Mouse (Mus musculus): ENCODE results near the gene Prr19.

The Prr19 gene

DNA sequence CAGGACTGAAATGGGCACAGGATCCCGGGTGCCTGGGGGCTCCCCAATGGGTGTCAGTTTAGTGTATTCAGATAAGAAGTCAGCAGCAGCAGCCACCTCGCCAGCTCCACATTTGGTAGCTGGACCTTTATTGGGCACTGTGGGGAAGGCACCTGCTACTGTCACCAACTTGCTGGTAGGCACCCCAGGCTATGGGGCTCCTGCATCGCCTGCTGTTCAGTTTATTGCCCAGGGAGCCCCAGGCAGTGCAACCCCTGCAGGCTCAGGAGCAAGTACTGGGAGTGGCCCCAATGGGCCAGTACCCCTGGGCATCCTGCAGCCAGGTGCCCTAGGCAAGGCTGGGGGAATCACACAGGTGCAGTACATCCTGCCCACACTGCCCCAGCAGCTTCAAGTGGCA lies 12.5 kb upstream of the Prr19 start:
- in situ Hi-C loops (cut with MboI; ENCODE audit: unreplicated experiment in 2 of 2), result loop anchor here in 1 of 2 experiments (25.0 kb wide), 1 partner anchor 726 kb away; no protein-coding TSS in a partner anchor

DNA sequence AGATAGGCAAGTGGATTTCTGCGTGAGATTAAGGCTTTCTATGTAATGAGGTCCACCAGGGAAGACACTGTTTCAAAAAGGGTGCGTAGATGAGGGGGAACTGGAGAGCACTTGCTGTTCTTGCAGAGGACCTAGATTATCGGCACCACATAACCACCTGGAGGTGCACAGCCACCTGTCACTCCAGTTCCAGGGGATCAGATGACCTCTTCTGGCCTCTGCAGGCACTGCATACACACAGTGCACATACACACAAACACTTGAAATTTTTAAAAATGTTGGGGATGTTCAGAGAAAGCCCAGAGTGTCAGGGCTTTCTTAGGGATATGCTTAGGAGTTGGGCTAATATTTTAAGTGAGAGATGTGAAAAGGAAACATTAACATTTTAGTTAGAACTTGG lies 11.3 kb upstream of the Prr19 start:
- in situ Hi-C loops (cut with MboI; ENCODE audit: unreplicated experiment in 2 of 2), result loop anchor here in 1 of 2 experiments (25.0 kb wide), 1 partner anchor 728 kb away; no protein-coding TSS in a partner anchor

DNA sequence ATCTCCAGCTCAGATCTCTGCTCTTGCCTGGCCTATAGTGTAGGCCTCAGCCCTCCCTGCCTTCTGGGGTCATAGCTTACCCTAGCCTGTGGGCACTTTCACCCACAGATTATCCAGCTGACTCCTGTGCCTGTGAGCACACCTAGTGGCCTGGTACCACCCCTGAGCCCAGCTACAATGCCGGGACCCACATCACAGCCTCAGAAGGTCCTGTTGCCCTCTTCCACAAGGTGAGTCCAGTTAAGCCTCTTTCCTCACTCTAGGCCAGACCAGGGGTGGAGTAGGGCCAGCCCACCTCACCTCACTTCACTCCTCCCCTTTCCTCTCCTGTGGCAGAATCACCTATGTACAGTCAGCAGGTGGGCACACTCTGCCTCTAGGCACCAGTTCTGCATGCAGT lies 10.7 kb upstream of the Prr19 start:
- in situ Hi-C loops (cut with MboI; ENCODE audit: unreplicated experiment in 2 of 2), result loop anchor here in 1 of 2 experiments (25.0 kb wide), 1 partner anchor 728 kb away; no protein-coding TSS in a partner anchor

DNA sequence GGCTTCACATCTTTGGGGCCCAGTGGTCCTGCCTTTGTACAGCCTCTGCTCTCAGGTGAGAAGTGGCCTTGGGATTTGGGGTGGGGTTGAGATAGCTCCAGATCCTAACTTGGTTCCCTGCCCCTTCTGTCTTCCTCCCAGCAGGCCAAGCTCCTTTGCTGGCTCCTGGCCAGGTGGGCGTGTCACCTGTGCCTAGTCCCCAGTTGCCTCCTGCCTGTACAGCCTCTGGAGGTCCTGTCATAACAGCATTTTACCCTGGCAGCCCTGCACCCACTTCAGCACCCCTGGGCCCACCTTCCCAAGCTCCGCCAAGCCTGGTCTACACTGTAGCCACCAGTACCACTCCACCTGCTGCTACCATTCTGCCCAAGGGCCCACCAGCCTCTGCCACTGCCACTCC lies 10.3 kb upstream of the Prr19 start:
- in situ Hi-C loops (cut with MboI; ENCODE audit: unreplicated experiment in 2 of 2), result loop anchor here in 1 of 2 experiments (25.0 kb wide), 1 partner anchor 729 kb away; no protein-coding TSS in a partner anchor

DNA sequence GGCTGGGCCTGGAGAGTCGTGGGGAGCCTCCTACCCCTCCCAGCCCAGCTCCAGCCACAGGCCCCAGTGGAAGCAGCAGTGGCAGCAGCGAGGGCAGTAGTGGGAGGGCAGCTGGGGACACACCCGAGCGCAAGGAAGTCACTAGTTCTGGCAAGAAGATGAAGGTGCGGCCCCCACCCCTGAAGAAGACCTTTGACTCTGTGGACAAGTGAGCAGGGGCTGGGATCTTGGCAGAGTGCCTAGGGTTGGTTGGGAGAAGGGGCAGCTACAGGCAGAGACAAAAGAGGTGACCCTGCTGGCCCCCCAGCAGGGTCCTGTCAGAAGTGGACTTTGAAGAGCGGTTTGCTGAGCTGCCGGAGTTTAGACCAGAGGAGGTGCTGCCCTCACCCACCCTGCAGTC lies 9.1 kb upstream of the Prr19 start:
- in situ Hi-C loops (cut with MboI; ENCODE audit: unreplicated experiment in 2 of 2), result loop anchor here in 1 of 2 experiments (25.0 kb wide), 1 partner anchor 730 kb away; no protein-coding TSS in a partner anchor

DNA sequence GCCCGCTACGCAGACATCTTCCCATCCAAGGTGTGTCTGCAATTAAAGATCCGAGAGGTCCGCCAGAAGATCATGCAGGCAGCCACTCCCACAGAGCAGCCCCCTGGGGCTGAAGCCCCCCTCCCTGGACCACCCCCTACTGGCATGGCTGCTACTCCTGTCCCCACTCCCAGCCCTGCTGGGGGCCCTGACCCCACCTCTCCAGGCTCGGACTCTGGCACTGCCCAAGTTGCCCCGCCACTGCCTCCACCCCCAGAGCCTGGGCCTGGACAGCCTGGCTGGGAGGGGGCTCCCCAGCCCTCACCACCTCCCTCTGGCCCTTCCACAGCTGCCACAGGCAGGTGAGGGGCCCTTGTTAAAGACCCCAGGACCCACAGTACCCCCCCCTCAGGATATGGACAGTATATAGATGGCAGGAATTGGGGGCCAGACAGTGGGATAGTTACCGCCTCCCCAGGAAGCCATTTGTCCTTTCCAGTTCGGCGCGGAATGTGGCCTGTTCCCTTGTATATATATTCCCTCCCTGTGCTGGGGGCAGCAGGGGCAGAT lies 7.9 kb upstream of the Prr19 start:
- in situ Hi-C loops (cut with MboI; ENCODE audit: unreplicated experiment in 2 of 2), result loop anchor here in 1 of 2 experiments (25.0 kb wide), 1 partner anchor 731 kb away; no protein-coding TSS in a partner anchor

DNA sequence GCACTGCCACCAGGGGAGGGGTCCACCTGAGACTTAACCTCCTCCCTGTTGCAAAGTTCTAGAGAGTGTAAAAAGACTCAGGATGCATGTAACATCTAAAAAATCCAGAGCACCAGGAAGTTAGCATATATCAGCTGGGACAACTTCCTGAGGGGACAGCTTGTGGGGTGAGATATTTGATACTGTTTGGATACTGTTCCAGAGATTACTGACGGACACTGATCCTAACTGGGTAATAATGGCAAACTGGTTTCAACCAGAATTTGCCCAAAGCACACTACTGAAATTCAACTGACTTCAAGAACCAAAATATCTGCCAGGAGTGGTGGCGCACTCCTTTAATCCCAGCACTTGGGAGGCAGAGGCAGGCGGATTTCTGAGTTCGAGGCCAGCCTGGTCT lies 6.7 kb upstream of the Prr19 start:
- in situ Hi-C loops (cut with MboI; ENCODE audit: unreplicated experiment in 2 of 2), result loop anchor here in 1 of 2 experiments (25.0 kb wide), 1 partner anchor 732 kb away; no protein-coding TSS in a partner anchor

DNA sequence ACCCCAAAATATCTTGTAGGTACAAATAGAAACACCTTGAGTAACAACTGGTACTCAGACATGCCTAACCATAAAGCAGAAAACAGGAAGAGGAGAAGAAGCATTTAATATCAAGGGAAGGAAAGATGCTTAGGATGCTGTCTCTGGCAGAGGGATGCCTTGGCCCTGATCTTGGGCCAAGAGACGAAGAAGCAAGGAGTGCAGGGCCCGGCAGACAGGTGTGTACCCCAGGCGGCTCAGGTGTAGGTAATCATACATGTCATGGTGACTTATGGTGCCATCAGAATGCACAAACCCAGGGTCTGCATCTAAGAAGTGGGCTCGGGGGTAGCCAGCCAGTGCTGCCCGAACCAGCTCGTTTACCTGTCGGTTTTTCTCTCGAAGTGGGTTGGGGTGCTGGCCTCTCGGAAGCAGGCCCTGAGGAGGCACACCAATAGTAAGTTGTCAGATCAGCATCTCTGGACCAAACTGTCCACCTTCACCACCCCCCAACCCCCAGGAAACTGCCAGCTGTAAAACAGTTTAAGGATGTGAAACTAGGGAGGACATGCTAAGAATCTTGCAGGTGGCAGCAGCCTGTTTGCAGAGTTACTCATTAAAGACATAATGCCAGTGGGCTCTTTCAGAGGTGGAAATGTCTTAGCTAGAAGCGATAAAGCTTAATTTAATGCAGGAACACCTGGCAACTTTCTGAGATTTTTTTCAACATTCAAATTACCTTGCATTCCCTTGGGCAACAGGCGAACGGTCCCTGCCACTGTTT lies 6.1 kb upstream of the Prr19 start:
- in situ Hi-C loops (cut with MboI; ENCODE audit: unreplicated experiment in 2 of 2), result loop anchor here in 1 of 2 experiments (25.0 kb wide), 1 partner anchor 733 kb away; no protein-coding TSS in a partner anchor

DNA sequence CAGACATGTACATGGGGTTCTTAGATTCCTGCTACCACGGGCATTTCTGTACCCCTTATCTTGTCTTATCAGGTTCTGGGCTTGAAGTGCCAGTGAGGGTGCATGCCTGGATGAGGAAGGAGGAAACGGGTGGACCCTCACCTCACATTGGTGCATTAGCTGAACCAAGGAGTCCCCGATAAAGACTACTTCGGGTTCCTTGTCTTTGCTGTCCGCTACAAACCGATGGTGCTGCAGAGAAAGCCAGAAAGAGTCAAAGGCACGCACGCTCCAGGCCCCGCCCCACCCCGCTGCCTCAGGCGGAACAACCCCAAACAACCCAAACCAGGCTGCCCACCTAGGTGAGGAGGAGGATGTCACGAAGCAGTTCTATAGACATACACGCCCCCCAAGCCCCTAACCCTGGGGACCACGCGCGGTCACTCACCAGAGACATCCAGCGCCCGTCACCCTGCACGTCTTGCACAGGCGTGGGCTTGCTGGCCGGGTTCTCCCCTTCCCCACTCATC lies 4.2 kb upstream of the Prr19 start:
- in situ Hi-C loops (cut with MboI; ENCODE audit: unreplicated experiment in 2 of 2), result loop anchor here in 1 of 2 experiments (25.0 kb wide), 1 partner anchor 735 kb away; no protein-coding TSS in a partner anchor

DNA sequence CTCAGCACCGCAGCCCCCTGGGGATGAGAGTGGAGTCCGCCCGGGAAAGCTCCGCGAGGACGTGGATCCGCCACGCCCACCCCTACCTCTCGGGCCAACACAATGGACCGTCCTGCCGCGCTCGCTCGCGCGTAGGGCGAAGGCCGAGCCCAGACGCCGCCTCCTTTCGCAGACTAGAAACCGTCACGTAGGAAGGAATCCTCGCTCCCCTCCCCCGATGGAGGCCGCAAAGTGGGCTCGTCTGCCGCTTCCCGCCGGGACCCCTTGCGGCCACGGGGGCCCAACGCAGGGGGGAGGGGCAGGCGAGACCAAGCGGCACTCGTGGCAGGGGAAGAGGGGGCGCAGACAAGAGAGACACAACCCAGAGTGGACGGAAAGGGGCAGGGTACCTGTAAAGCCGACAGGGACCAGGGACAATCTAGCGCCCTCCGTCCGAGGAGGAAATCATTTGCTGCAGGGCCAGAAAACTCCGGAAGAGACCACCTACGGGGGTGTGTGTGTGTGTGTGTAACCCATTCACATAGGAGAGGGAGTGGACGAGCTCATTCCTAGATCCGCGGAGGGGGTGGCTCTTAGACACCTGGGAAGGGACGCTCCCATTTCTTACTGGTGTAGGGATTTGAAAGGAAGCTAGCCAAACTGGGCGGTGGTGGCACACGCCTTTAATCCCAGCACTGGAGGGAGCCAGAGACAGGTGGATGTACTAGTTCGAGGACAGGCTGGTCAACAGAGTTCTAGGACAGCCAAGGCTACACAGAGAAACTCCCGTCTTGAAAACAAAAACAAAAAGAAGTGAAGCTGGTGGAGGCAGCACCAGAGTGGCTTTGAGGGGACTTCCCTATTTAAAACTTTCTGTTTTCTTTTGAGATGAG lies 3.5 kb upstream of the Prr19 start, which contains the start of gene Pafah1b3:
Gene Pafah1b3, minus strand, starts transcription at position 533 of the 872 bp plus-strand sequence.
- in situ Hi-C loops (cut with MboI; ENCODE audit: unreplicated experiment in 2 of 2), result loop anchor here in 1 of 2 experiments (25.0 kb wide), 1 partner anchor 735 kb away; no protein-coding TSS in a partner anchor

DNA sequence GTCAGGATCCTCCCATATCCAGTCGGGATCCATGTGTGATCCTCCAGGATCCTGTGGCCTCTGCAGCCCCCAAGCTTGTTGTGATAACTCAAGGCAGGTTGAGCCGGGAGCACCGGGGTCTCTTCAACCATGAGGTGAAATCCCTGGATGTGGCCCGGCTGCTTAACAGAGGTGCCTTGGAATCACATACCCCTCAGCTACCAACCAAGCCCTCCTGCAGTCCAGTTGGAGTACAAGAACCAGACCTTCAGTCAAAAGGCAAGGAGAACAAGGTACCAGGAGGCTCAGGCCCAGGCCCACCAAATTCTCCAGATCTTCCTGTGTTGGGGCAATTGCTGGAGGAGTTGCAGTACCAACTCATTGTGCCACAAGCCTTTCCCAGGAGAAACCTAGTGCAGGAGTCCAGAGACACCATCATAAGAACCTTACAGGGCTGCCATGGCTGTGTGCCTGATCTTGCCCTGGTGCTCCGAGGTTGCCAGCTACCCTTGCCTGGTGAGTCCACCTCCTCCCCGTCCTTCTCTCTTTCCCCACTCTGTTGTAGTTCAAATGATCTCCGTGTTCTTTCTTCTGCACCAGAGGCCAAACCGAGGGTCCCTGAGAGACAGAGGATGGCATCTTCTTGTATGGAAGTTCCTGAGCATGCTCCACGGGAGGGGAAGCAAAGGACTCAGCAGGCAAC lies 1.9 kb downstream of the Prr19 start:
- in situ Hi-C loops (cut with MboI; ENCODE audit: unreplicated experiment in 2 of 2), result no loop called here

DNA sequence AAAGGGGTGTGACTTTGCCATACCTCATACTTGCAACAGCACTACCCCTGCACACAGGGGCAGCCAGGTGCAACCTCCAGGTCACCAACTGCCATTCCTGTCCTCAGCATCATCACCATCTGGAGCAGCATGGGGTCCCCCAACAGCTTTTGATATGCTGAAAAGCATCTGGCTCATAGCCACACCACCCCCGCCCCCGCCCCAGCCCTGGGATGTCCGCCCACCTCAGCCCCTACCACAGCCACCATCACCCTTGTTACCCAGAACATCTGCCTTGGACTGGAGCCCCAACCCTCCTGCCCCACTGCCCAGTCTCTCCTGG lies 2.4 kb downstream of the Prr19 start:
- in situ Hi-C loops (cut with MboI; ENCODE audit: unreplicated experiment in 2 of 2), result no loop called here

DNA sequence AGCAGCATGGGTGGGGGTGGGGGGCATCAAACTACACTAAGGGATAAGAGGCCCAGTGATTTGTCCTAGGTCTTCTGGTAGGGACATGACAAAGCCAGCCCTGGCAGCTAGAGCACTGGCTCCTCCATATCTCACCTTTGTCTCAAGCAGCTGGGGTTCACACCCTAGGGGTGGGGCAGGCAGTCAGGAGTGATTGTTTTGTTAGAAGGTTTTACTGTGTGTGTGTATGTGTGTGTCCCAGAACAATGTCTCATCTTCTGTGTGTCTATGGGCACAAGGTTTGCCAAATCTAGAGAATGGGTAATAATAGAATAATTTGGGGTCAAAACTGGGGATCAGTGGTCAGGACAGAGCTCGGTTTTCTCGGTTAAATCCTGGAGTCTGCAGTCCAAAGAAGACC lies 4.3 kb downstream of the Prr19 start:
- in situ Hi-C loops (cut with MboI; ENCODE audit: unreplicated experiment in 2 of 2), result no loop called here

DNA sequence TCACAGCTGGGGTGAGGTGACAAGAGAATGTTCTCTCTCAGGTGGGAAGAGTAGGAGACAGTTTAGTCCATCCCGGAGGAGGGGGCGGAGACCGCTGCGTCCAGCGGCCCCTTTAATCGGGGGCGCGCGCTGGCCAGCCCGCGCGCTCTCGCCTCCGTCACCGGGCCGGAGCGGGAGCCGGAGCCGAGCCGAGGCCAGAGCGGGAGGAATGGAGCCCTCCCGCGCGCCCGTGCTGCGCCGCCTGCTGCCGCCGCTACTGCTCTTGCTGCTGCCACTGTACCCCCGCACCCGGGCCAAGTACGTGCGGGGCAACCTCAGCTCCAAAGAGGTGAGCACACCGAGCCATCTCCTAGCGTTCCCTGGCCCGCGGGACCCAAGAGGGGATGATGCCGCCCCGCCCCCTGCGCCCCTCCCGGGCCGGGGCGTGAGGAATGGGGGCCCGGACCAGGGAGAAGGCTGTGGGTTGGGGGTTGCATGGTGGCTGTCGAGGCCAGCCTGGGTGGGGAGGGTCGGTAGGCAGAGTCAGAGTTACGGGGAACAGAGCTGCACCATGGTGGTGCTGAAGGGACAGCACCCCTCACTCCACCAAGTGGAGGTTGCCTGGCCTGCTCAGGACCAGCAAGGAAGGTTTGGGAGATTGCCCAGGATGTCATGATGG lies 4.9 kb downstream of the Prr19 start, which contains the start of gene Tmem145:
Gene Tmem145, plus strand, starts transcription at position 151 of the 658 bp plus-strand sequence.
- in situ Hi-C loops (cut with MboI; ENCODE audit: unreplicated experiment in 2 of 2), result no loop called here

DNA sequence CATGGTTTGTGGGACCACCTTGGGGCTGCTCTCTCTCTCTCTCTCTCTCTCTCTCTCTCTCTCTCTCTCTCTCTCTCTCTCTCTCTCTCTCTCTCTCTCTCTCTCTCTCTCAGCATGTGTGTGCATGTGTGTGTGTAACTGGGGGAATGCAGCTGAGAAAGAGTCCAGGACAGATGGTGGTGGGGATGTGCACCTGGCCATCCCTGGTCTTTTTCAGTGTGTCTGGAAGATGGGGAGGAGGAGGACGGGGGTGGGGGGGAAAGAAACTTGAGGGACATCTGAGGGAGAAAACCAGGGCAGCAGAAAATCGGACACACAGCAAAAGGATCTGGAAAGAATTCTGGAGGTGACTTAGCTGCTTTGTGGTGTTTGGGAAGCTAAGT lies 5.4 kb downstream of the Prr19 start:
- in situ Hi-C loops (cut with MboI; ENCODE audit: unreplicated experiment in 2 of 2), result no loop called here

DNA sequence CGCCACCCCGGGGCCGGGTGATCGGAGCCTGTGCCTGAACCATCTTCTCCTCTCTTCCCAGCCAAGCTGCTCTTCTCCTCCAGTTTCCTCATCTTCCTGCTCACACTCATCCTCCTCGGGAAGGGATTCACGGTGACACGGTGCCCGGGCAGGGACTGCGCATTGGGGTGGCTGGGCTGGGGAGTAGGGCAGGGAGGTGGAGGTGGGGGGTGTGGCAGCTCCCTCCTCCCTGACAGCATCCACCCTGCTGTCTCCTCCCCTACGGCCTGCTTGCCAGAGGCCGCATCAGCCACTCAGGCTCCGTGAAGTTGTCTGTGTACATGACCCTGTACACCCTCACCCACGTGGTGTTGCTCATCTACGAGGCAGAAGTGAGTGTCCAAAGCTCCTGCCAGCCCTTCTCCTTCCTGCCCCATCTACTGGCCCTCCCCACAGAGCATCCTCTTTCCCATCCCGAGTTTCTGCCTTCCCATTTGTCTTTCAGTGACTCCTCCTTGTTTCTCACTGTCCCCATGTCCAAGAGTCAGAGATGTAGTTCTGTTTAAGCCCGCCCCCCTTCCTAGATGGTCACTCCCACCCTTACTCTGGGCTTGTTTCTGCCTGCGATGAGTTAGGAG lies 7.6 kb downstream of the Prr19 start:
- in situ Hi-C loops (cut with MboI; ENCODE audit: unreplicated experiment in 2 of 2), result no loop called here

DNA sequence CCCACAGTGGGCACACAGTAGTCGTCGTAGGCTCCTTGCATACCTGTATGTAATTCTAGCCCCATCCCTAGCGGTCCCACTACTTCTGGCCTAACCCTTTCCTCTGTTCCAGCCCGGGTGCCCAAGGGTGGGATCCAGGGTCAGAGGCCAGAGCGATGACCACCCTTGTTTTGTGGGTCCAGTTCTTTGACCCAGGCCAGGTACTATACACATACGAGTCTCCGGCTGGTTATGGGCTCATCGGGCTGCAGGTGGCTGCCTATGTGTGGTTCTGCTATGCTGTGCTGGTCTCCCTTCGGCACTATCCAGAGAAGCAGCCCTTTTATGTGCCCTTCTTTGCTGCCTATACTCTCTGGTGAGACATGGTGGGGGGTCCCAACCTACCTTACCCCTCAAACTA lies 8.2 kb downstream of the Prr19 start:
- in situ Hi-C loops (cut with MboI; ENCODE audit: unreplicated experiment in 2 of 2), result no loop called here

DNA sequence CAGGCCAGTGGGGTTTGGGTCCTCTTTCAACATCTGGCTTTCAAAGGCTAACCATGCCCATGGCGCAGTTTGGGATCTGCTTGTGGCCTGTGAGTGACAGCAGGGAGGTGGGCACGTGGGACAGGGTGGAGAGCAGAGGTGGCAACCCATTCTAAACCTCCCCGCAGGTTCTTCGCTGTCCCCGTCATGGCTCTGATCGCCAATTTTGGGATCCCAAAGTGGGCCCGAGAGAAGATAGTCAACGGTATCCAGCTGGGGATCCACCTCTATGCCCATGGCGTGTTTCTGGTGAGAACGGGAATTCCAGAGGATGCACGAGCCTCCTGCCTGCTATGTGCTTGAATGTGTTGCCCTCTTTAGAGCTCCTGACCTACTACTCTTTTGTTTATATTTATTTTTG lies 10.0 kb downstream of the Prr19 start:
- in situ Hi-C loops (cut with MboI; ENCODE audit: unreplicated experiment in 2 of 2), result no loop called here

DNA sequence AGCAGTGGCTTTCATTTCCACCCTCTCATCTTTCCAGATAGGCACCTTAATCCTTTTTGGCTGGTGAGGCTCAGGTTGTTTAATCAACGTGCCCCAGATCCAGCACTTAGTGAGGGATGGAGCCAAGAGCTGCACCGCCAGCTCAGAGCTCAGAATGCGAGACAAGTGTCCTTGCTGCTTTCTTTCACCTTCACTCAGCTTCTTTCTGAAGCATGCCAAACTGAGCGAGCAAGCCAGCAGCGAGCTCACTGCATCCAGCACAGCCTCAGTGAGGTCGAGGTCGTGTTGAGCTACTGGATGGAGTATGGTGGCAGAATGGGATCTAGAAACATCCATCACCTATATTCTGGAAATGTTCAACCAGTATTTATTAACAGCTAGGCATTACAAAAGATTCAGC lies 12.1 kb downstream of the Prr19 start:
- in situ Hi-C loops (cut with MboI; ENCODE audit: unreplicated experiment in 2 of 2), result no loop called here
